Mouse (Mus musculus): ENCODE results near the gene Cdh4. TPM values are rescaled to one million over a fixed set of nuclear protein-coding genes. Genes with fewer than 3 reads are reported as not detected.

Gene Cdh4
- polyA plus RNA-seq, 1 experiment from 2014 or later = 0.28 TPM

- Histone ChIP-seq H3K9ac (no peak overlapping the region), H3K27me3 (no peaks in the 10 kb centered on the region), H3K9me3 (replicated peaks) (no peaks in the 10 kb centered on the region), H3K4me2 (no peak overlapping the region), H3K36me3 (no peaks in the 10 kb centered on the region), H3K4me3 (replicated peaks) (no peak overlapping the region), H3K4me1 (replicated peaks) (no peaks in the 10 kb centered on the region), H3K27ac (no peak overlapping the region)
- 67% methylated on average over 7 of the region's 7 CpGs for WGBS (ENCODE audit: insufficient replicate concordance)
- DNase-seq (no peak), ATAC-seq (ENCODE audit: low read depth) (no peak)
Observed at GRCm38 (mm10) chr2:179838036-179838435, 395.8 kb downstream of the Cdh4 start.

GRCm38 (mm10) chr2:179842610-179843389 lies 400.6 kb downstream of the Cdh4 start:
- H3K27me3 ChIP-seq = no peaks in the 10 kb centered on the region
- H3K4me1 ChIP-seq (replicated peaks) = no peaks in the 10 kb centered on the region
- no peak overlapping the region for H3K4me2 ChIP-seq
- no peak overlapping the region for H3K4me3 ChIP-seq (replicated peaks)
- DNase-seq (no peak), ATAC-seq (ENCODE audit: low read depth) (no peak)
- H3K36me3 ChIP-seq = no peaks in the 10 kb centered on the region
- H3K9me3 ChIP-seq (replicated peaks) = no peaks in the 10 kb centered on the region
- no peak overlapping the region for H3K9ac ChIP-seq
- no peak overlapping the region for H3K27ac ChIP-seq
- whole genome bisulfite sequencing (ENCODE audit: insufficient replicate concordance) = 73% methylated on average over 12 of the region's 12 CpGs

GRCm38 (mm10) chr2:179849732-179850131 lies 407.5 kb downstream of the Cdh4 start:
- Histone ChIP-seq H3K36me3 (no peaks in the 10 kb centered on the region), H3K9ac (no peak overlapping the region), H3K27ac (no peak overlapping the region), H3K4me1 (replicated peaks) (no peaks in the 10 kb centered on the region), H3K9me3 (replicated peaks) (no peaks in the 10 kb centered on the region), H3K4me3 (replicated peaks) (no peak overlapping the region), H3K4me2 (no peak overlapping the region), H3K27me3 (no peaks in the 10 kb centered on the region)
- no peak for DNase-seq
- 56% methylated on average over 9 of the region's 9 CpGs for WGBS (ENCODE audit: insufficient replicate concordance)
- no peak for ATAC-seq (ENCODE audit: low read depth)

GRCm38 (mm10) chr2:179852169-179852568 lies 409.9 kb downstream of the Cdh4 start:
- Histone ChIP-seq H3K4me3 (replicated peaks) (no peak overlapping the region), H3K27ac (no peak overlapping the region), H3K9me3 (replicated peaks) (no peaks in the 10 kb centered on the region), H3K36me3 (no peaks in the 10 kb centered on the region), H3K4me1 (replicated peaks) (no peaks in the 10 kb centered on the region), H3K4me2 (no peak overlapping the region), H3K27me3 (no peaks in the 10 kb centered on the region), H3K9ac (no peak overlapping the region)
- 71% methylated on average over 10 of the region's 10 CpGs for WGBS (ENCODE audit: insufficient replicate concordance)
- no peak for DNase-seq
- no peak for ATAC-seq (ENCODE audit: low read depth)

GRCm38 (mm10) chr2:179852862-179853261 lies 410.6 kb downstream of the Cdh4 start:
- no peaks in the 10 kb centered on the region for H3K4me1 ChIP-seq (replicated peaks)
- H3K27me3 ChIP-seq = no peaks in the 10 kb centered on the region
- no peak overlapping the region for H3K9ac ChIP-seq
- no peaks in the 10 kb centered on the region for H3K9me3 ChIP-seq (replicated peaks)
- no peaks in the 10 kb centered on the region for H3K36me3 ChIP-seq
- no peak overlapping the region for H3K4me2 ChIP-seq
- DNase-seq (no peak), ATAC-seq (ENCODE audit: low read depth) (no peak)
- no peak overlapping the region for H3K27ac ChIP-seq
- H3K4me3 ChIP-seq (replicated peaks) = no peak overlapping the region
- WGBS (ENCODE audit: insufficient replicate concordance) = 72% methylated on average over 11 of the region's 11 CpGs

- Histone ChIP-seq H3K27me3 (no peaks in the 10 kb centered on the region), H3K9ac (no peak overlapping the region), H3K4me1 (replicated peaks) (no peaks in the 10 kb centered on the region), H3K9me3 (replicated peaks) (no peaks in the 10 kb centered on the region), H3K36me3 (no peaks in the 10 kb centered on the region), H3K27ac (no peak overlapping the region), H3K4me3 (replicated peaks) (no peak overlapping the region), H3K4me2 (no peak overlapping the region)
- DNase-seq (no peak), ATAC-seq (ENCODE audit: low read depth) (no peak)
- 68% methylated on average over 10 of the region's 10 CpGs for WGBS (ENCODE audit: insufficient replicate concordance)
Observed at GRCm38 (mm10) chr2:179853892-179854291, 411.7 kb downstream of the Cdh4 start.

- DNase-seq (no peak), ATAC-seq (ENCODE audit: low read depth) (no peak)
- Histone ChIP-seq H3K27me3 (no peaks in the 10 kb centered on the region), H3K9me3 (replicated peaks) (no peaks in the 10 kb centered on the region), H3K36me3 (no peaks in the 10 kb centered on the region), H3K4me1 (replicated peaks) (no peaks in the 10 kb centered on the region), H3K4me2 (no peak overlapping the region), H3K27ac (no peak overlapping the region), H3K9ac (no peak overlapping the region), H3K4me3 (replicated peaks) (no peak overlapping the region)
- 35% methylated on average over 4 of the region's 4 CpGs for WGBS (ENCODE audit: insufficient replicate concordance)
Observed at GRCm38 (mm10) chr2:179857086-179857485, 414.9 kb downstream of the Cdh4 start.

GRCm38 (mm10) chr2:179862676-179863075 lies 420.4 kb downstream of the Cdh4 start:
- no peak for ATAC-seq (ENCODE audit: low read depth)
- Histone ChIP-seq H3K9ac (no peak overlapping the region), H3K4me1 (replicated peaks) (no peaks in the 10 kb centered on the region), H3K4me2 (no peak overlapping the region), H3K9me3 (replicated peaks) (no peaks in the 10 kb centered on the region), H3K27ac (no peak overlapping the region), H3K36me3 (no peaks in the 10 kb centered on the region), H3K4me3 (replicated peaks) (no peak overlapping the region), H3K27me3 (no peaks in the 10 kb centered on the region)
- no peak for DNase-seq
- WGBS (ENCODE audit: insufficient replicate concordance) = 44% methylated on average over 3 of the region's 3 CpGs

- Histone ChIP-seq H3K36me3 (no peaks in the 10 kb centered on the region), H3K4me2 (no peak overlapping the region), H3K4me3 (replicated peaks) (no peak overlapping the region), H3K27ac (no peak overlapping the region), H3K9ac (no peak overlapping the region), H3K4me1 (replicated peaks) (no peaks in the 10 kb centered on the region), H3K9me3 (replicated peaks) (no peaks in the 10 kb centered on the region), H3K27me3 (no peaks in the 10 kb centered on the region)
- DNase-seq (no peak), ATAC-seq (ENCODE audit: low read depth) (no peak)
- 48% methylated on average over 3 of the region's 3 CpGs for WGBS (ENCODE audit: insufficient replicate concordance)
Observed at GRCm38 (mm10) chr2:179863266-179863665, 421.0 kb downstream of the Cdh4 start.

- 46% methylated on average over 5 of the region's 5 CpGs for WGBS (ENCODE audit: insufficient replicate concordance)
- no peak for ATAC-seq (ENCODE audit: low read depth)
- Histone ChIP-seq H3K27ac (no peak overlapping the region), H3K36me3 (no peaks in the 10 kb centered on the region), H3K4me1 (replicated peaks) (no peaks in the 10 kb centered on the region), H3K4me3 (replicated peaks) (no peak overlapping the region), H3K4me2 (no peak overlapping the region), H3K27me3 (no peaks in the 10 kb centered on the region), H3K9ac (no peak overlapping the region), H3K9me3 (replicated peaks) (no peaks in the 10 kb centered on the region)
- DNase-seq = no peak
Observed at GRCm38 (mm10) chr2:179865097-179865496, 422.9 kb downstream of the Cdh4 start.

GRCm38 (mm10) chr2:179867669-179868068 lies 425.4 kb downstream of the Cdh4 start:
- DNase-seq (no peak), ATAC-seq (ENCODE audit: low read depth) (no peak)
- Histone ChIP-seq H3K4me3 (replicated peaks) (no peak overlapping the region), H3K36me3 (no peaks in the 10 kb centered on the region), H3K4me1 (replicated peaks) (no peaks in the 10 kb centered on the region), H3K27me3 (no peaks in the 10 kb centered on the region), H3K9me3 (replicated peaks) (no peaks in the 10 kb centered on the region), H3K27ac (no peak overlapping the region), H3K4me2 (no peak overlapping the region), H3K9ac (no peak overlapping the region)
- 42% methylated on average over 3 of the region's 3 CpGs for WGBS (ENCODE audit: insufficient replicate concordance)

GRCm38 (mm10) chr2:179869871-179870270 lies 427.6 kb downstream of the Cdh4 start:
- Histone ChIP-seq H3K9ac (no peak overlapping the region), H3K4me3 (replicated peaks) (no peak overlapping the region), H3K27me3 (no peaks in the 10 kb centered on the region), H3K4me2 (no peak overlapping the region), H3K36me3 (no peaks in the 10 kb centered on the region), H3K27ac (no peak overlapping the region), H3K9me3 (replicated peaks) (no peaks in the 10 kb centered on the region), H3K4me1 (replicated peaks) (no peaks in the 10 kb centered on the region)
- WGBS (ENCODE audit: insufficient replicate concordance) = 26% methylated on average over 2 of the region's 2 CpGs
- no peak for ATAC-seq (ENCODE audit: low read depth)
- DNase-seq = no peak

Data from liver, embryonic 13.5 days (tissue).